In genomic region chr4:131815774-131816173, GRCm38 (mm10) we compare ENCODE assay signal across 20 mouse cellular contexts. TPM values are rescaled to one million over a fixed set of nuclear protein-coding genes. Genes with fewer than 3 reads are reported as not detected.
DNase-seq lines count a peak whose midpoint lies in the region; ATAC-seq lines count a peak whose summit lies in the region.
"Had no signal": no experiment of that assay in that cellular context is flagged by ENCODE, and none has a peak within 500 bp of the region (broad histone marks: within the 10 kb centered on the region; RNA-seq: fewer than 3 reads in every experiment).

No protein-coding gene starts in this region.

- WGBS in kidney, embryonic 14.5 days = 60% methylated on average over 10 of the region's 10 CpGs
- WGBS in kidney, embryonic 16.5 days = 62% methylated on average over 10 of the region's 10 CpGs
- WGBS in lung, embryonic 16.5 days = 49% methylated on average over 10 of the region's 10 CpGs
- 41% methylated on average over 10 of the region's 10 CpGs for WGBS in liver, embryonic 13.5 days (ENCODE audit: insufficient replicate concordance)
- WGBS in liver, embryonic 16.5 days (ENCODE audit: insufficient replicate concordance) = 34% methylated on average over 10 of the region's 10 CpGs

- no peaks in the 10 kb centered on the region for H3K27me3 ChIP-seq in kidney, embryonic 14.5 days (ENCODE audit: control insufficient read depth, insufficient read depth, low read length)
- no peaks in the 10 kb centered on the region for H3K27me3 ChIP-seq in kidney, embryonic 16.5 days (ENCODE audit: insufficient read depth, low read length)
- H3K27me3 ChIP-seq in lung, embryonic 16.5 days (ENCODE audit: control insufficient read depth, insufficient read depth, low read depth, low read length) = no peaks in the 10 kb centered on the region
- no peaks in the 10 kb centered on the region for H3K27me3 ChIP-seq in liver, embryonic 13.5 days
- H3K27me3 ChIP-seq in liver, embryonic 16.5 days (ENCODE audit: control insufficient read depth, insufficient read depth, low read depth, low read length) = no peaks in the 10 kb centered on the region
- H3K27me3 ChIP-seq: Patski had no signal

- H3K4me1 ChIP-seq in kidney, embryonic 14.5 days (ENCODE audit: control insufficient read depth, insufficient read depth, low read length) = peaks cover 6% of the 10 kb centered on the region; the same call in 1 of the 2 replicates
- 0 out of 2 replicates have a peak, but pooled peaks cover 5% of the 10 kb centered on the region for H3K4me1 ChIP-seq in kidney, embryonic 16.5 days (ENCODE audit: insufficient read depth, low read length)
- peaks cover 5% of the 10 kb centered on the region for H3K4me1 ChIP-seq in lung, embryonic 16.5 days (replicated peaks; ENCODE audit: control insufficient read depth, insufficient read depth, low read length)
- H3K4me1 ChIP-seq in liver, embryonic 13.5 days (replicated peaks) = peaks cover 15% of the 10 kb centered on the region
- H3K4me1 ChIP-seq in liver, embryonic 16.5 days (ENCODE audit: control insufficient read depth, low read depth, low read length) = peaks cover 8% of the 10 kb centered on the region

- no peak overlapping the region for H3K27ac ChIP-seq in kidney, embryonic 14.5 days (ENCODE audit: low read depth, low read length)
- no peak overlapping the region for H3K27ac ChIP-seq in kidney, embryonic 16.5 days (ENCODE audit: low read length)
- H3K27ac ChIP-seq in lung, embryonic 16.5 days (ENCODE audit: low read length) = no peak overlapping the region
- H3K27ac ChIP-seq in liver, embryonic 13.5 days = no peak overlapping the region
- H3K27ac ChIP-seq in liver, embryonic 16.5 days (ENCODE audit: low read length) = peak overlapping the region; percentile 25; the same call in 1 of the 2 replicates
- H3K27ac ChIP-seq: embryonic facial prominence, embryonic 10.5 days; heart, embryonic 10.5 days; hindbrain, embryonic 12.5 days had no signal

- ATAC-seq in kidney, embryonic 14.5 days (ENCODE audit: low FRiP score, low TSS enrichment) = 0 out of 2 replicates have a peak, but pooled peaks have one; percentile 11
- no peak for ATAC-seq in kidney, embryonic 16.5 days (ENCODE audit: low FRiP score, low TSS enrichment)
- peak; percentile 41; the same call in 1 of the 2 replicates for ATAC-seq in lung, embryonic 16.5 days (ENCODE audit: low read depth)
- peak; percentile 89 for ATAC-seq in liver, embryonic 13.5 days (ENCODE audit: low read depth)
- ATAC-seq in liver, embryonic 16.5 days (ENCODE audit: low read depth) = peak; percentile 83
- no peak for ATAC-seq in megakaryocyte, adult 5-6 weeks (ENCODE audit: poor library complexity, severe bottlenecking)
- ATAC-seq: forebrain, embryonic 14.5 days; Patski had no signal

- no peak overlapping the region for H3K9ac ChIP-seq in kidney, embryonic 14.5 days (ENCODE audit: low read depth, low read length)
- no peak overlapping the region for H3K9ac ChIP-seq in kidney, embryonic 16.5 days (replicated peaks; ENCODE audit: low read length)
- no peak overlapping the region for H3K9ac ChIP-seq in lung, embryonic 16.5 days (ENCODE audit: low read length)
- no peak overlapping the region for H3K9ac ChIP-seq in liver, embryonic 13.5 days
- H3K9ac ChIP-seq in liver, embryonic 16.5 days (ENCODE audit: low read depth, low read length) = no peak overlapping the region
- H3K9ac ChIP-seq: hindbrain, embryonic 12.5 days had no signal

- no peak overlapping the region for H3K4me3 ChIP-seq in kidney, embryonic 14.5 days (ENCODE audit: low read length)
- H3K4me3 ChIP-seq in kidney, embryonic 16.5 days (ENCODE audit: low read length) = no peak overlapping the region
- no peak overlapping the region for H3K4me3 ChIP-seq in lung, embryonic 16.5 days (ENCODE audit: low read length)
- H3K4me3 ChIP-seq in liver, embryonic 13.5 days (replicated peaks) = no peak overlapping the region
- no peak overlapping the region for H3K4me3 ChIP-seq in liver, embryonic 16.5 days (ENCODE audit: low read depth, low read length)
- H3K4me3 ChIP-seq: embryonic facial prominence, embryonic 10.5 days; heart, embryonic 10.5 days; hindbrain, embryonic 12.5 days had no signal

- H3K9me3 ChIP-seq in kidney, embryonic 14.5 days (ENCODE audit: control insufficient read depth, low read length) = no peaks in the 10 kb centered on the region
- no peaks in the 10 kb centered on the region for H3K9me3 ChIP-seq in kidney, embryonic 16.5 days (ENCODE audit: low read length)
- no peaks in the 10 kb centered on the region for H3K9me3 ChIP-seq in lung, embryonic 16.5 days (ENCODE audit: control insufficient read depth, low read length)
- H3K9me3 ChIP-seq in liver, embryonic 13.5 days (replicated peaks) = no peaks in the 10 kb centered on the region
- no peaks in the 10 kb centered on the region for H3K9me3 ChIP-seq in liver, embryonic 16.5 days (replicated peaks; ENCODE audit: control insufficient read depth, low read length)
- H3K9me3 ChIP-seq: embryonic facial prominence, embryonic 10.5 days; heart, embryonic 10.5 days; hindbrain, embryonic 12.5 days had no signal

- no peak for DNase-seq in lung, postnatal 14 days
- DNase-seq in liver, embryonic 13.5 days = no peak
- DNase-seq: adrenal gland, adult 8-10 months; adrenal gland, postnatal 36 days; cerebellum, adult 2 months; cerebellum, postnatal 10 days; gastrocnemius, postnatal 10 days; heart, adult 18-20 months; heart, postnatal 10 days; heart, postnatal 4 days had no signal

- no peaks in the 10 kb centered on the region for H3K36me3 ChIP-seq in kidney, embryonic 14.5 days (ENCODE audit: control insufficient read depth, insufficient read depth, low read length)
- no peaks in the 10 kb centered on the region for H3K36me3 ChIP-seq in kidney, embryonic 16.5 days (ENCODE audit: insufficient read depth, low read length)
- no peaks in the 10 kb centered on the region for H3K36me3 ChIP-seq in lung, embryonic 16.5 days (ENCODE audit: control insufficient read depth, insufficient read depth, low read length)
- H3K36me3 ChIP-seq in liver, embryonic 13.5 days = no peaks in the 10 kb centered on the region
- no peaks in the 10 kb centered on the region for H3K36me3 ChIP-seq in liver, embryonic 16.5 days (ENCODE audit: control insufficient read depth, insufficient read depth)
- H3K36me3 ChIP-seq: heart, embryonic 10.5 days; hindbrain, embryonic 12.5 days had no signal

- H3K4me2 ChIP-seq in kidney, embryonic 14.5 days (replicated peaks; ENCODE audit: low read depth, low read length) = no peak overlapping the region
- no peak overlapping the region for H3K4me2 ChIP-seq in kidney, embryonic 16.5 days (replicated peaks; ENCODE audit: low read depth, low read length)
- no peak overlapping the region for H3K4me2 ChIP-seq in lung, embryonic 16.5 days (ENCODE audit: low read depth, low read length)
- peak overlapping the region; percentile 21; the same call in 1 of the 2 replicates for H3K4me2 ChIP-seq in liver, embryonic 13.5 days
- peak overlapping the region; percentile 17; the same call in 1 of the 2 replicates for H3K4me2 ChIP-seq in liver, embryonic 16.5 days (ENCODE audit: low read depth, low read length)
- H3K4me2 ChIP-seq: hindbrain, embryonic 12.5 days had no signal

RNA-seq across cellular contexts. Expression of gene Ptpru, which starts 22.3 kb away (rescaled TPM):
- 17.0 and 25.2 TPM in 2 replicates for polyA plus RNA-seq in kidney, embryonic 14.5 days (2014; fragmentation: Nextera tagmentation; extraction: Ambion mirVana)
- polyA plus RNA-seq in kidney, embryonic 16.5 days (2015; fragmentation: Nextera tagmentation; extraction: Ambion mirVana) = 33.5 and 37.0 TPM in 2 replicates
- polyA plus RNA-seq in lung, embryonic 16.5 days (2015; fragmentation: Nextera tagmentation; extraction: Ambion mirVana) = 14.1 and 14.6 TPM in 2 replicates
- polyA plus RNA-seq in liver, embryonic 13.5 days (2015; fragmentation: Nextera tagmentation; extraction: Ambion mirVana) = 2.1 and 2.7 TPM in 2 replicates
- polyA plus RNA-seq in liver, embryonic 16.5 days (2015; fragmentation: Nextera tagmentation; extraction: Ambion mirVana) = 3.4 and 5.0 TPM in 2 replicates
- 2.1 and 2.5 TPM in 2 replicates for total RNA-seq in megakaryocyte, adult 5-6 weeks (2015)
- total RNA-seq in megakaryocyte, adult 5-6 weeks (2017) = 0.49 and 0.95 TPM in 2 replicates

RNA-seq across cellular contexts. Expression of gene Mecr, which starts 27.5 kb away (rescaled TPM):
- polyA plus RNA-seq in kidney, embryonic 14.5 days (2014; fragmentation: Nextera tagmentation; extraction: Ambion mirVana) = 40.9 and 46.6 TPM in 2 replicates
- 53.8 and 55.4 TPM in 2 replicates for polyA plus RNA-seq in kidney, embryonic 16.5 days (2015; fragmentation: Nextera tagmentation; extraction: Ambion mirVana)
- polyA plus RNA-seq in lung, embryonic 16.5 days (2015; fragmentation: Nextera tagmentation; extraction: Ambion mirVana) = 38.6 and 44.0 TPM in 2 replicates
- polyA plus RNA-seq in liver, embryonic 13.5 days (2015; fragmentation: Nextera tagmentation; extraction: Ambion mirVana) = 39.6 and 42.8 TPM in 2 replicates
- 32.8 and 33.0 TPM in 2 replicates for polyA plus RNA-seq in liver, embryonic 16.5 days (2015; fragmentation: Nextera tagmentation; extraction: Ambion mirVana)
- total RNA-seq in megakaryocyte, adult 5-6 weeks (2015) = 15.3 and 18.4 TPM in 2 replicates
- 11.0 and 20.6 TPM in 2 replicates for total RNA-seq in megakaryocyte, adult 5-6 weeks (2017)

RNA-seq across cellular contexts. Expression of gene Srsf4, which starts 57.6 kb away (rescaled TPM):
- 82.4 and 118 TPM in 2 replicates for polyA plus RNA-seq in kidney, embryonic 14.5 days (2014; fragmentation: Nextera tagmentation; extraction: Ambion mirVana)
- 107 and 108 TPM in 2 replicates for polyA plus RNA-seq in kidney, embryonic 16.5 days (2015; fragmentation: Nextera tagmentation; extraction: Ambion mirVana)
- 96.8 and 108 TPM in 2 replicates for polyA plus RNA-seq in lung, embryonic 16.5 days (2015; fragmentation: Nextera tagmentation; extraction: Ambion mirVana)
- polyA plus RNA-seq in liver, embryonic 13.5 days (2015; fragmentation: Nextera tagmentation; extraction: Ambion mirVana) = 69.1 and 75.4 TPM in 2 replicates
- polyA plus RNA-seq in liver, embryonic 16.5 days (2015; fragmentation: Nextera tagmentation; extraction: Ambion mirVana) = 51.2 and 51.9 TPM in 2 replicates
- 39.0 and 39.7 TPM in 2 replicates for total RNA-seq in megakaryocyte, adult 5-6 weeks (2015)
- 44.5 and 61.2 TPM in 2 replicates for total RNA-seq in megakaryocyte, adult 5-6 weeks (2017)

Comparison
In these comparisons a context has a peak if more than half of its experiments do, and no peak if none do; other contexts are left out.
1. ATAC-seq: peak in kidney, embryonic 14.5 days (single experiment), lung, embryonic 16.5 days (single experiment), liver, embryonic 13.5 days (single experiment) and liver, embryonic 16.5 days (single experiment); none in kidney, embryonic 16.5 days (single experiment) and megakaryocyte, adult 5-6 weeks (single experiment).
2. H3K4me2 ChIP-seq: peak in liver, embryonic 13.5 days (single experiment) and liver, embryonic 16.5 days (single experiment); none in kidney, embryonic 14.5 days (single experiment), kidney, embryonic 16.5 days (single experiment) and lung, embryonic 16.5 days (single experiment).